8 mouse cellular contexts compared by ENCODE assay signal in the genomic region with DNA sequence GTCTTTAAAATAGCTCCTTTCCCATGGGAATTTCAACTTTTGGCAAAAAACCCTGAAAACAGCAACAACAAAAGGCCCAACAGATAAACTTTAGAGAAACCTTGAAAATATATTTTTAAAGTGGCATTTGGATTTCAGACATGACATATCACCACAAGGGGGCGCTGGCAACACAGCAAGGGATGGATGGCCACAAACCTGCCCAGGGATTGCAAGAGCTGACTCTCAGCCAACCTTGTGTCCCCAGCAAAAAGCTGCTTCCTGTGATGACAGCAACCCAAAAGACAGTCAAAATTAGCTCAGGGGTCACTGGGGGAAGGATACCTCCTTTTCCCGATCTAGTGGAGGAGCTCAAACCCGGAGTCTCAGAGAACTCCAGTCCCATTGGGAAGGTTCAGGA. TPM values are rescaled to one million over a fixed set of nuclear protein-coding genes. Genes with fewer than 3 reads are reported as not detected.
DNase-seq lines count a peak whose midpoint lies in the region; ATAC-seq and TF ChIP-seq lines count a peak whose summit lies in the region.

No protein-coding gene starts in this region.

- no peaks in the 10 kb centered on the region for H3K36me3 ChIP-seq in lung, embryonic 14.5 days (ENCODE audit: insufficient read depth)

- H3K4me1 ChIP-seq in lung, embryonic 14.5 days (ENCODE audit: insufficient read depth) = no peaks in the 10 kb centered on the region

- H3K9me3 ChIP-seq in lung, embryonic 14.5 days (ENCODE audit: low read depth, low read length) = no peaks in the 10 kb centered on the region

- H3K9ac ChIP-seq in lung, embryonic 14.5 days = no peak overlapping the region

- WGBS in lung, embryonic 14.5 days = 10% methylated on average over 3 of the region's 3 CpGs

- TF ChIP-seq CTCF in lung, embryonic 14.5 days (IDR thresholded peaks at IDR 0.05; ENCODE audit: low read depth) = peak; percentile 93

- no peaks in the 10 kb centered on the region for H3K27me3 ChIP-seq in lung, embryonic 14.5 days (ENCODE audit: insufficient read depth, low read length)

- no peak overlapping the region for H3K27ac ChIP-seq in lung, embryonic 14.5 days (ENCODE audit: low read depth)

- no peak overlapping the region for H3K4me2 ChIP-seq in lung, embryonic 14.5 days

- DNase-seq in CD4-positive helper T cell, adult 2 months (ENCODE audit: low read depth, low spot score) = peak; percentile 69
- peak; percentile 96 for DNase-seq in adipocyte (ENCODE audit: low spot score)
- peak; percentile 71 to 78 for DNase-seq in cerebellum, postnatal 4 days (ENCODE audit: low spot score in 2 of 2)
- DNase-seq in gastrocnemius, postnatal 4 days (ENCODE audit: low spot score in 2 of 2) = peak; percentile 61 to 79
- peak; percentile 89 to 90 for DNase-seq in kidney, postnatal 4 days
- DNase-seq in lung, embryonic 14.5 days = peak; percentile 93
- DNase-seq in retina, embryonic 14.5 days (ENCODE audit: low spot score) = peak; percentile 88
- DNase-seq in thymus, postnatal 4 days = peak; percentile 88

- H3K4me3 ChIP-seq in lung, embryonic 14.5 days (ENCODE audit: low read depth, low read length) = no peak overlapping the region

- ATAC-seq in lung, embryonic 14.5 days (ENCODE audit: insufficient read depth) = no peak

RNA-seq across cellular contexts. Expression of a gene that starts 17.2 kb away (rescaled TPM):
- 1 to 10 TPM; 3.0 to 3.8 TPM for total RNA-seq in gastrocnemius, postnatal 4 days (2021)
- polyA plus RNA-seq in lung, embryonic 14.5 days (2014; fragmentation: Nextera tagmentation; extraction: Ambion mirVana) = 1.9 TPM in 2 replicates

RNA-seq across cellular contexts. Expression of a gene that starts 48.3 kb away (rescaled TPM):
- total RNA-seq in gastrocnemius, postnatal 4 days (2021) = 100 to 1,000 TPM; 247 to 255 TPM
- polyA plus RNA-seq in lung, embryonic 14.5 days (2014; fragmentation: Nextera tagmentation; extraction: Ambion mirVana) = 113 and 115 TPM in 2 replicates
